Mouse (Mus musculus) gastrocnemius, postnatal 36 days (tissue): ENCODE measurements around the gene Mrpl18. TPM values are rescaled to one million over a fixed set of nuclear protein-coding genes. Genes with fewer than 3 reads are reported as not detected.
"Not testable (repeated sequence)": the region's sequence is repeated elsewhere in the genome, so short reads cannot be mapped to it uniquely, and the experiment has no call there.

Experiments
- DNase-seq, 2 experiments: peaks; one replicate each; pipeline ENCODE4 v3.0.0; 2022
- intact Hi-C: fragments of 180-260 bp; cut with DNase I; formaldehyde crosslinking; loops from one replicate; pipeline ENCODE4 v1.15.1; 2025
- total RNA-seq, 2 experiments: library from RNA; stranded (reverse); gene quantifications; 2 replicates each; pipeline ENCODE4 v1.2.3; 2021

The Mrpl18 gene
- total RNA-seq, 2 experiments from 2014 or later = 92.4 to 107 TPM

DNA sequence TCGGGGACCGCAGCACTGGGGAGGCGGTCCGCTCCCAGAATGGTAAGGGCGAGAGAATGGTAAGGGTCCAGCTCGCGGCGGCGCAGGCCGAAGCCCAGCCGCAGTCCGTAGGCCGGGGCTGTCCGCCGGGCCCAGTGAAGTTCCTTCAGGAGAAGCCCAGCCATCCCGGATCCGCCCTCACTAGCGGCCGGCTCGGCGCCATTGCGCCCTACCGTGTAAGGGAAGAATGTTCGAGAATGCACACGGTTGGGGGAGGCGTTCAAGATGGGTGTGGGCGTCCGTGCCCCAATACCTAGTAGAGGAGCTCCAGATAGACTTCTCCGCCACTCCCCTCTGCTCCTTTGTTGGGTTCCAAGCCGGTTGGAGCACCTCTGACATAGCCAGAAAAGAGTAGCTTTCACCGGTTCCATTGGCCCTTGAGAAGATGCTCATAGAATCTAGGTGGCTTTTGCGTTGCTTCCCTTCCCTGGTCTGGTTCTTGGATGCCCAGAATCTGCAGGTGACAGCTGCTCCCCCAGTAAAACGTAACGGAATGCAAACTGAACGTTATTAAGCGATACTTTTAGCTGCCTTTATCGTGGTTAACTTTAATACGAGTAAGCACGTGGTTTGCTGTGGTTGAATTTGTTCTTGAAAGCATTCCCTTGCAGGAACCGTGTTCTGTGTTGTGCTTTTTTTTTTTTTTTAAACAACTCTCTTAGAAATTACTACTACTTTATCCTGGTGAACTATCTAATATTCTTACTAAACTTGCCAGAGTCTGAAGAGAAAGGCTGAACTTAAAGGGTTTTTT is 639 bp upstream of the Mrpl18 start:
- peak in 1 of 2 experiments; percentile 22 for DNase-seq
- intact Hi-C loops = loop anchor here (5.0 kb wide), 2 partner anchors 61 to 76 kb away; partner anchors contain the start of gene Wtap

DNA sequence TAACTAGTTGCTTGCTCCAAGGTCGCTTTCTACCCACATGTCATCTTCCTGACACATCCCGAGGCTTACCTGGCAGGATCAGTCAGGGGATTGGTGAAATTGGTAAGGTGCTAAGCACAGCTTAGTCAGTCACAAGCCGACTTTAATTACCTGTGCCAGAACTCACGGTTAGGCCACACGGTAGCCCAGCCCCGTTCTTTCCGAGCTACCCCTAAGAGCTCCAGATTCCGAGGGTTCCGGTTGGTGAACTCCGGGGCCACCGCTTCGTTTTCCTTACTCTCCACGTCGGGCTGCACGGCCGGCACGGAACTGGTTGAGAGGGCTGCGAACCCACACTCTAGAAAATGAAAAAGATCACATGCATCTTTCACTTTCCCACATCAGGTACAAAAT is 661 bp downstream of the Mrpl18 start, which contains the start of gene Tcp1:
Tcp1 (plus strand) TSS at position 214 of the 393 bp plus-strand sequence.
- DNase-seq = no peak
- intact Hi-C loops = loop anchor here (5.0 kb wide), 2 partner anchors 62 to 77 kb away; partner anchors contain the start of gene Wtap

DNA sequence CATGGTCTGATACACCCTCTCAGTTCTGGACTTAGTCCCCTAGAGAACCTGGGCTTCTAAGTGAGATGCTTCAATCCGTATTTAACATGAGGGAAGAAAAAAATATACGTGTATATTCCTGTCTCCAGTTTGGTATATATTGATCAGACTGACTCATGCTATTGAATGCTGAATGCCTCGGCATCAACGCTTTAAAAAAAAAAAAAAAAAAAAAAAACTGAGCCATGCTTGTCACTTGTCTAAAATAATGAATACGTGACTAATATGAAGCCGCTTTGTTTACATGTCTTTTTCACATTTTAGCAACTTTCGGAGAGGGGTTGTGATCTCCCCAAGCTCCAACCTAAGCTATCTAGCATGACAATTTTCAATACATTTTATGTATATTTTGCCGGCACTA is 5.8 kb downstream of the Mrpl18 start:
- intact Hi-C loops = no loop called here
- no peak for DNase-seq

DNA sequence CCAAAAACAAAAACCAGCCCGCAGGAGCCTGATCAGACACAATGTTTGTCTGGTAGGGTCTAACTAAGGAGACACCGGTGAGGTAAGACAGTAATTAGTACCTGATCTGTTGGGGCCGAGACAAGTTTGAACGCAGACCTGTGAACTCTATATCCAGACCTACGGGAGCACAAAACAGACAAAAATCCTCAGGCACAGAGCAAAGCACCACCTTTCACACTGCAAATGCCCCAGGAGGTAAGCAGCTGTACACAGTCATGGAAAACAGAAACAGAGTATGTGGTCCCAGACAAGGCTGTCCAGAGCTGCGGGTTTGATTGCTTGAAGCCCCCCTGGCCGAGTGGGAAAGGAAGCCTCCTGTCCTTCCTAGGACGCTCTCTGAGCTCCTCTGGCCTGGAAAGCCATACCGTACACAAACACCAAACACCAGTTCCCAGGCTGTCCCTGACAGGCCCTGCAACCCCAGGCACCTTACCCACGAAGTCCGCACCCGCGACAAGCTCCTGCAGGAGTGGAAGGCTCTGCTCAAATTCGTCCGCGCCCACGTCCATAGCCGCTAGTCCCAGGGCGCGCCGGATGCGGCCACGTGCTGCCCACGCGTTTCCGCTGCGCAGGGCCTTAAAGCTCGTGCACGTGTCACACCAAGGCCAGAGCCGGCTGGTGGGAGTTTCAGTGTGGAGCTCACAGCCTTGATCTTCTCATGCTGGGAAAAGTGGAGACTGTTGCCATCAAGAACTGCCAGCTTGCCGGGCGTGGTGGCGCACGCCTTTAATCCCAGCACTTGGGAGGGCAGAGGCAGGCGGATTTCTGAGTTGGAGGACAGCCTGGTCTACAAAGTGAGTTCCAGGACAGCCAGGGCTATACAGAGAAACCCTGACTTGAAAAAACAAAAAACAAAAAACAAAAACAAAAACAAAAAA is 6.5 kb downstream of the Mrpl18 start, which contains the start of gene Pnldc1:
Pnldc1 (minus strand) TSS at position 870 of the 920 bp plus-strand sequence.
- intact Hi-C loops = no loop called here
- DNase-seq = no peak

DNA sequence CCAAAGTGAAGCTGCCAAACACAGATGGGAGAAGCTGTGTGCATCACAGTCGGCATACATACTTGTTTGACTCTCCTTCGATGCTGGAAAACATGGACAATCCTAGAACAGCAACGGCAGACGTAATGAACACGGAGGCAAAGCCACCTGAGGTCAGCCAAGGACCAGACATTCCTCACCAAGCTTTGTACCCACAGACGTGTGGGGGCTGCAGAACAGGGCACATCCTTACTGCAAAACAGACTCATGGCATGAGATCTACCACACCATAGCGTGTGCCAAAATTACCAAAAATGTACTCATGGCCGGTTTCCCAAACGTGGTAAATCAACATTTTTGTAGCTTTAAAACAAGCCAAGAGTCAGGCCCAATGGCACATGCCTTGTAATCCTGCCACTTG is 9.7 kb downstream of the Mrpl18 start:
- intact Hi-C loops = no loop called here
- no peak for DNase-seq

DNA sequence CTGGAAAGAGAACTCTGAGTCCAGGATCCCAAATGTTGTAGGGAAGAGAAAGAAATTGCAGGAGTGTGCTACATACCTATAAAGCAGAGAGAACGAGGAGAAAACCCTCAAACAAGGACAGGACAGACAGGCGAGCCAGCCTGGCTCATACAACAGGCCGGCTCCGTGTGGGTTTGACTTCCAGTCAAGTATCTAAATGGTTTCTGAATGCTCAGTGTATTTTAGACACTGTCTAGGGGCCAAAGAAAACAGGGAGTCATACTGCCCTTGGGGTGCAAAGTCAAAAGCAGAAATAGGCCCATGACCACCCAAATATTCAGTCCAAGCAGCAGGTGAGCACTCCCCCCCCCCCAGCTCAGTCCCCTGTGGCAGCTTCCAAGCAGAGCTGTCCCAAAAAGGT is 10.3 kb downstream of the Mrpl18 start:
- no peak for DNase-seq
- intact Hi-C loops = no loop called here

DNA sequence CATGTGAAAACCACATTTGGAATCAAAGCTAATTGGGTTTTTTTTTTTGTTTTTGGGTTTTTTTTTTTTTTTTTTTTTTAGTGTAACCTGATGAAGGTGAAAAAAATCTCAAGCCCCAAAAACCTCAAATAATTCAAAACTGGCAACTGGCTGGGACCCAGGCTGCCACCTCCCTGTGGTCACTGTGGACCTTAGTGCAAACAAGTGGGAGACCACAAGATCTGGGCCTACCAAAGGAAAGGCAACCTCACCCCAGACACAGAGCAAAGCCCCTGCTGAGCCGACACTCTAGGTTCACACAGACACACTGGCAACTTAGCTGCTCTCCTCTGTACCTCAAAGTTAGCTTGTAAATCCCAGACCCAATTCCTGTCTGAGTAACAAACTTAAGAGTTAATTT is 11.8 kb downstream of the Mrpl18 start:
- no peak for DNase-seq
- intact Hi-C loops = no loop called here

DNA sequence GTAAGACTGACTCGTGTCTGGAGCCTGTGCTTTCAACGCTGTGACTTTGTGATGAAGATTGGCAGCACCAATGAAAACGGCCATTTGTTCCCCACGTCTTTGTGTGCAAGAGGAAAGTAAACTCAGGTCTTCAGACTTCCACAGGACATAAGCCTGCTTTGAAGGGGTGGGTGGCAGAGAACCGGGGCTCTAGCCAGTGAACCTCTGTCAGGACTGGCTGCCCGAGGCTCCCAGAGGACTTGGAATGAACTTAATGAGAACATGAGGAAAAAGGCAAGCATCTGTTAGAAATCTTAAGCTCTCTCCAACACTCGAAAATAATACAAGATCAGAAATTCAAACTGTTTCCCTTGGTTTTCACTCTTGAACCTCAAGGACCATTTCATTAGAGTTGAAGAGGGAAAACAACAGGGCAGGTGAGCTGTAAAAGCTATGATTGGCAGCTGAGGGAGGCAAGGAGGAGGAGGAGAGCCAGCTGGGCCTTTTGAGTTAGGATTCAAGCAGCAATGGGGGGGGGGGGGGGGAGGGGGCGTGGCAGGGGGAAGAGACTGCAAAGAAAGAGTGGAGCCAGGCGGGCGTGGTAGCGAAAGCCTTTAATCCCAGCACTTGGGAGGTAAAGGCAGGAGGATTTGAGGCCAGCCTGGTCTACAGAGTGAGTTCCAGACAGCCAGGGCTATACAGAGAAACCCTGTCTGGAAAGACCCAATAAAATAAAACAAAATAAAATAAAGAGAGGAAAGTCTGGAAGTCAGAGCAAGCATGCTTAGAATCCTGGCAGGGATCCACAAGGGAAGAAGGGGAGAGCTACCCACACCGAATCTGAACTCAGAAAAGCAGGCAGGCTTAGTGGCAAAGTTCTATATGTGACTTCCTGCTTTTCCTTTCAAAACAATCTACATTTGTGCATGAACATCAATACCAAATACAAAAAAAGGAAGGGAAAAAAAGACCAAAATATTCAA is 12.5 kb downstream of the Mrpl18 start:
- no peak for DNase-seq
- intact Hi-C loops = no loop called here

DNA sequence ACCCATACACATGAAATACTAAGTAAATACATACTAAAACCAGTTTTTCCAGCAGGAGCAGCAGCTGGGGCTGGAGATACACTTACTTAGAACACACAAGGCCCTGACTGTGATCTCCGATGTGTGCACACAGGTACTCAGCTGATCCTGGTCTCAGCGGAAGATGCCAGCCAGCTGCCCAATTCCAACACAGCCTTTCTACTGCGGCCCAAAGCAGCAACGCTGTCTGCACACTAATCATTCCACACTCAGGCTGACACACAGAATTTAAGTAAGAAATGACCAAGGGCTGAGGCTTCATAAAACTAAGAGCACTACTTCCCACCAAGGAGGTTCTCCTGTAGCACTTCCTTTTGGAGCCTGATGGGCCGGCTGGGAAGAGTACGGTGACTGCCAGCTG is 13.9 kb downstream of the Mrpl18 start:
- intact Hi-C loops = no loop called here

DNA sequence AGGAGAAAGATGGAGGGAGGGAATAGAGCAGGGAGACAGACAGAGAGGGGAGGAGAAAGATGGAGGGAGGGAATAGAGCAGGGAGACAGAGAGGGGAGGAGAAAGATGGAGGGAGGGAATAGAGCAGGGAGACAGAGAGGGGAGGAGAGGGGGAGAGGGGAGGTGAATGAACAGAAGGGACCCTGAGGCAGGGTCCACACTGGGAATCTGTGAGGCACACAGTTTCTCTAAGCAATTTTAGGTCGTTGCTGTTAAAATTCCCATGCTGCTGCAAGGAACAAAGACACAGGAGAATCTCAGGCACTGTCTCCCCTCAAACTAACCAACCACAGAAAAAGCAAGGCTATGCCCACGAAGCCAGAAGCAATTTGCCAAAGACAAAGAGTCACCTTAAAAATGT is 17.5 kb downstream of the Mrpl18 start:
- DNase-seq, intact Hi-C loops: not testable (repeated sequence)

More for the DNA sequence above, 13.9 kb downstream of the Mrpl18 start:
- DNase-seq = no peak

DNA sequence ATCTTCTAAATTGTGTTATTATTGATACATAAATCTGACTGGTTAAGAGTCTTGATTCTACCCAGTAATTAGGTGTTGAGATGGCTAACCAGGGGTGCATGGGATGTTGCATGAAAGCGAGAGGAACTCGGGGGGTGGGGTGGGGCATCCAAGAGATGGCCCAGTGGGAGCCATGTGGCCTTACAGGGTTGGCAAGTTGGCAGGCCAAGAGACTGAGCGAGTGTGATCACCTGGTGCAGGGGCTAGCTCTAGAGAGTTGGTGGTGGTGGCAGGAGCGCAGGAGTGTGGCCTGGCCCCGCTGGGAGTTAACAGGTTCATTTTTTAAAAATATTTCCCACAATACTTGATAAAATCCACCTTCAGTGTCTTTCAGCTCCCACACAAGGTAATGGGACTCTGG is 18.5 kb downstream of the Mrpl18 start:
- intact Hi-C loops = no loop called here
- no peak for DNase-seq

DNA sequence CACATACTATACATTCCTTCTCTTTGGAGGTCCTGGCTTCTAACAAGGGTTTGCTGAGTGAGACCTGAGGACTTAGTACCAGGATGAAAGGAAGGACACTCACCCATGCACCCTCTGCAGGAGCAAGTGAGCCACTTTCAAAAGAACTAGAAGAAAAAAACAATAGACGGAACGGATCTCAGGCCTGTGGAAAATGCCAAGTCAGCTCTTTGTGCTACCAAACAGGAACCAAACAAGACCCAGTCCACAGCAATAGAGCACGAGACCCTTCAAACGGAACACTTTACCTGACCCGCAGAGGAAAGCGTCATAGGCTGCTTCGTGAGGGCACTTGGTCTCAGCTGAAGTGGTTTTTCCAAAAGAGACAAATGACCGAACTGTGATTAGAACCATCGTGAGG is 24.1 kb downstream of the Mrpl18 start:
- no peak for DNase-seq
- intact Hi-C loops = no loop called here

DNA sequence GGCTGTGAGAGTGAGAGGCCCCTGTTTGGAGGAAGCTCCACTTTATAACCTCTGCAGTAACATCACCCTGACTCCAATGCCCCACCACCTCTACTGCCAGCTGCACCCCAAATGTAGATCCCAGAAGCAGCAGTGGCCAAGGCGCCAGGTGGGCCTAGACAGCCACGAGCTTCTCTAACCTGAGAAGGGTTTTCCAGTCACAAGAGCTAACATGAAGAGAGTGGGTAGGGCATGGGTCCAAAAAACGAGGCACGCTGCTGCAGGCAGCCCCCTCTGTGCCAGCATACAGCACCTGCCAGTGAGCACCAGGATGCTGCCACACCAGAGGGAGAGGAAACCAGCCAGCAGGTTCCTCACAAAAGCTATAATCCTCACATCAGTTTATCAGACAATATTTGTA is 25.1 kb downstream of the Mrpl18 start:
- intact Hi-C loops = no loop called here

DNA sequence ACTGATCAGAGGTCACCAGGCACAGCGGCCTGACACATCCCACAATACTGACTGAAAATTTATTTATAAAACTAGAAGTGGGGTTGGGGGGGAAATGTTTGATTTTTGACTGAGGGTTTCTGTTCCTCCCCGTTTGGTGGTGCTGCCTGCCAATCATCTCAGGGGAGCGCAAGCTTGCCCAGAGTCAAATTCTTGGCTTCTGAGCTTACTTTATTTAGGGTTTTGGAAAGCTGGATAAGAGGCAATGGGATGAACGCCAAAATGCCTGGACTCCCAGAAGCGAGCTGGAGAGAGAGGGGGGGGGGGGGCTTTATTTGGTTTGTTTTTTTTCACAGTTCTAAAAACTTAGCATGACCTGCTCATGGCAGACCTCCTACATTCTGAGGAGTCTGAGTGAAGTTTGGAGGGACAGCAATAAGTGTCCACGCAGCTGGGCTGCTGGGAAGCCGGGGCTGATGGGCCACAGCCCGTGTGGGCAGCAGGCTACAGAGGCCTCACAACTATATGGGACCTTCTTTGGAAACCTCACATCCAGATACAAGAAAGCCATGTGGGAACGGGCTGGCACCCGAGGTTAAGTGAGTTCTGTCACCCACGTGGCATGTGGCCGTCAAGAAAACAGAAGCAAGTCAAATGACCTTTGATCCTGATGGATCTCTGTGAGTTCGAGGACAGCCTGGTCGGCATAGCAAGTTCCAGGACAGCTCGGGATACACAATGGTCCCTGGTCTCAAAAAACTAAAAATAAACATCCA is 28.9 kb downstream of the Mrpl18 start:
- intact Hi-C loops = no loop called here

More for the DNA sequence above, 25.1 kb downstream of the Mrpl18 start:
- DNase-seq = no peak

DNA sequence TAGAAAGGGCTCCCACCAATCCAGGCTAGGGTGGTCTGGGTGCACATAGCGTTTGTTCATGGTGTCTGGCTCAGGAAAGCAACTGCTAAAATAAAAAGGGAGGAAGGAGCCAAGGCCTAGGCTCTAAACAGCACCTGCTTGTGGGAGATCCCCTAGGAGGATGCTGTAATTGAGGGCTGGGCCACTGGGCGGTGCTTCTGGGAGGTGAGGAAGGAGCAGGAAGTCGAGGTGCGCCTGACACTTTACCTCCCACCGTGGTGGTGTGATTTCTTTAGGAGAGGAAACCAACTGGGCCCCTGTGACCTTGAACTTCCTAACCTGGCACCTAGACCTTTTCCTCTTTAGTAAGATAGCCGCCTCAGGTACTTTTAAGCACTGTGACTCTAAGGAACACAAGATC is 29.5 kb downstream of the Mrpl18 start:
- intact Hi-C loops = no loop called here
- DNase-seq = no peak

More for the DNA sequence above, 28.9 kb downstream of the Mrpl18 start:
- DNase-seq = no peak

DNA sequence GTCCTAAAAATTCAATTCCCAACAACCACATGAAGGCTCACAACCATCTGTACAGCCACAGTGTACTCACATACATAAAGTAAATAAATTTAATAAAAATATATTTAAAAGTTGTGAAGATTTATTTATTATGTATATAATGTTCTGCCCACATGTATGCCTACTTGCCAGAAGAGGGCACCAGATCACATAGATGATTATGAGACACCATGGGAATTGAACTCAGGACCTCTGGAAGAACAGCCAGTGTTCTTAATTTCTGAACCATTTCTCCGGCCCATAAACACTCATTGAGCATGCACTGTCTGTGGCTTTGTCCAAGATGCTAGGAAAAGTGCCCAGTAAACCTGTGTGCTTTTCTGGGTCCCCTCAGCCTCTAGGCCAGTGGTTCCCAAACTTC is 34.9 kb downstream of the Mrpl18 start:
- intact Hi-C loops = loop anchor here (5.0 kb wide), 1 partner anchor 56 kb away; no protein-coding TSS in a partner anchor
- DNase-seq = no peak

DNA sequence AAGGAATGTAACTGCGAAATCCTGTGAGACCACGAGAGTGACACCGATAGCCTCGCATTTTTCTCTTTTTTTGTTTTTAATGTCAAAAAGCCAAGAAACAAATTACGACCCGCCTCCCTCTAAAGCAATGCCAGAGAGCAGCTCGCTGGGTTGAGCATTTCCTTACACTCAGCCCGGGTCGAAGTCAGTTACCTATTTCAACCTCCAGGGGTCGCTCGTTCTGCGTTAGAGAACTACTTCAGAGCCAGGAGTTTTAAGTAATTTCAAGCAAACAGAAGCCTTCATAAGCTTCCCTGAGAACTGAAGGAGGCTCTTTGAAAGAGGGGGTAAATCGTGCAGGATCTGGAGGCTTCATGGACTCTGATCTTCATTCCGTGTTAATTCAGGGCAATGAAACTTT is 36.0 kb downstream of the Mrpl18 start:
- peak; percentile 70 to 73 for DNase-seq
- intact Hi-C loops = loop anchor here (1.0 to 5.0 kb wide), 2 partner anchors 57 to 116 kb away; no protein-coding TSS in a partner anchor

DNA sequence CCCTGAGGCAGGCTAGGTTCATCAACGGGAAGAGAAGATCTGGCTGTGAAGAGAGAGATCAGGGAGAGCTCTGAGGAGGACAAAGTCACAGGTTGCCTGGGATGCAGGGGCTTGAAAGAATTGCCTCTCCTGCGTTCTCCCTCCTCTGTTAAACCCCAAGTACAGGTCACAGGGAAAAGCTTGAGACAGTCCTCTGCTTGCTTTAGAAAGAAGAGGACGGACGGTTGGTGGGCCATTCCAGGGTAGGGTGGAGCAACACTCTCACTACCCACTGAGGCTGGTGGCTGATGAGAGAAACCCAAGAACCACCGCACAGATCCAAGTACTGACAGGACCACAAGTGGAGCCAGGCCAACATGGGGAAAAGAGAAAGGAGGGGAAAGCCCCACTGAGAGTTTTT is 40.4 kb downstream of the Mrpl18 start, which contains the start of gene Mrgprh:
Mrgprh (plus strand) TSS at position 301 of the 400 bp plus-strand sequence.
- no peak for DNase-seq

More for the DNA sequence above, 40.4 kb downstream of the Mrpl18 start, which contains the start of gene Mrgprh:
- intact Hi-C loops = no loop called here
